Mouse (Mus musculus) hindbrain, postnatal 0 days (tissue): ENCODE results near the gene Ifi206. TPM values are rescaled to one million over a fixed set of nuclear protein-coding genes. Genes with fewer than 3 reads are reported as not detected.
"Not testable (repeated sequence)": the region's sequence is repeated elsewhere in the genome, so short reads cannot be mapped to it uniquely, and the experiment has no call there.

Experiments
- ATAC-seq: fragments of 200-750 bp; cut with Nextera tagmentation; 2 replicates; pipeline ENCODE4 v1.8.0; 2017; ENCODE audit warnings: mild to moderate bottlenecking, moderate TSS enrichment, moderate library complexity
- DNase-seq: peaks from one replicate; pipeline ENCODE4 v3.0.0-alpha.2; 2015; ENCODE audit warnings: low spot score
- H3K27ac ChIP-seq: fragments of 300-500 bp; sonication (generic); 2 replicates; pipeline ENCODE4 v1.5.1; 2014; ENCODE audit warnings: mild to moderate bottlenecking
- H3K27me3 ChIP-seq: fragments of 300-500 bp; sonication (generic); 2 replicates; pipeline ENCODE4 v1.6.1; 2014; ENCODE audit warnings: low read length, mixed read lengths; ENCODE audit not compliant: insufficient read depth
- H3K36me3 ChIP-seq: fragments of 300-500 bp; sonication (generic); 2 replicates; pipeline ENCODE4 v1.6.1; 2014; ENCODE audit warnings: low read length, mixed read lengths; ENCODE audit not compliant: insufficient read depth
- H3K4me1 ChIP-seq: fragments of 300-500 bp; sonication (generic); 2 replicates; pipeline ENCODE4 v1.6.1; 2014; ENCODE audit warnings: antibody characterized with exemption, low read length, mixed read lengths; ENCODE audit not compliant: insufficient read depth
- H3K4me2 ChIP-seq: fragments of 300-500 bp; sonication (generic); 2 replicates; pipeline ENCODE4 v1.6.1; 2014; ENCODE audit warnings: low read depth, mild to moderate bottlenecking, low read length, moderate library complexity, mixed read lengths
- H3K4me3 ChIP-seq: fragments of 300-500 bp; sonication (generic); 2 replicates; pipeline ENCODE4 v1.5.1; 2014; ENCODE audit warnings: low read length
- H3K9ac ChIP-seq: fragments of 300-500 bp; sonication (generic); replicated peaks from 2 replicates; pipeline ENCODE4 v1.6.1; 2014; ENCODE audit warnings: mild to moderate bottlenecking, low read length, moderate library complexity, mixed read lengths
- H3K9me3 ChIP-seq: fragments of 300-500 bp; sonication (generic); 2 replicates; pipeline ENCODE4 v1.6.1; 2016; ENCODE audit warnings: low read length, mixed read lengths
- CTCF ChIP-seq: IDR thresholded peaks from 2 replicates; pipeline ENCODE4 v1.5.1; 2016; ENCODE audit warnings: antibody characterized with exemption, control low read depth, low read depth
- WGBS: fragments of 180-500 bp; shearing (Covaris S2); extraction: QIAGEN DNeasy Blood & Tissue Kit; methylation state at CpG from one replicate; pipeline ENCODE4 v1.1.7; 2014; 5-methylcytosine and 5-hydroxymethylcytosine counted together
- polyA plus RNA-seq: library from polyadenylated mRNA; unstranded; fragments of >200 nt; fragmentation: Nextera tagmentation; extraction: Ambion mirVana; gene quantifications from 2 replicates; pipeline ENCODE4 v1.2.1, GENCODE M21; 2015
- total RNA-seq: library from RNA; depleted of rRNA; stranded (reverse); fragments of >200 nt; gene quantifications from 2 replicates; pipeline ENCODE4 v1.2.3, GENCODE M21; 2014; rRNA removed

Gene Ifi206
- total RNA-seq (0.07 and 0.21 TPM in 2 replicates), polyA plus RNA-seq (0.05 TPM in 1 of 2 replicates, not detected in the other)

GRCm38 (mm10) chr1:173490812-173491480 is at the start of gene Ifi206:
Gene Ifi206 (minus strand): TSS chr1:173491041.
- H3K27ac ChIP-seq, H3K27me3 ChIP-seq, H3K4me1 ChIP-seq, H3K4me3 ChIP-seq, H3K9me3 ChIP-seq, H3K9ac ChIP-seq, H3K36me3 ChIP-seq, DNase-seq, ATAC-seq, H3K4me2 ChIP-seq: not testable (repeated sequence)
- 85% methylated on average over 3 of the region's 3 CpGs for WGBS

GRCm38 (mm10) chr1:173535791-173536190 is 45.0 kb upstream of the Ifi206 start, which contains the start of gene Ifi214:
Gene Ifi214 (minus strand): TSS chr1:173535957.
- H3K27ac ChIP-seq, H3K27me3 ChIP-seq, DNase-seq, H3K9me3 ChIP-seq, H3K9ac ChIP-seq, H3K4me3 ChIP-seq, ATAC-seq, H3K4me1 ChIP-seq, H3K36me3 ChIP-seq, H3K4me2 ChIP-seq: not testable (repeated sequence)
- 87% methylated on average over 3 of the region's 3 CpGs for WGBS

GRCm38 (mm10) chr1:173521452-173521851 is 30.6 kb upstream of the Ifi206 start:
- Histone ChIP-seq H3K9ac (no peak overlapping the region), H3K36me3 (no peaks in the 10 kb centered on the region), H3K9me3 (no peaks in the 10 kb centered on the region), H3K4me1 (no peaks in the 10 kb centered on the region), H3K27ac (no peak overlapping the region), H3K27me3 (no peaks in the 10 kb centered on the region), H3K4me2 (no peak overlapping the region), H3K4me3 (no peak overlapping the region)
- ATAC-seq (no peak), DNase-seq (no peak)
- TF ChIP-seq CTCF: no peak

GRCm38 (mm10) chr1:173510595-173510994 is 19.8 kb upstream of the Ifi206 start:
- WGBS: 95% methylated on average over 2 of the region's 2 CpGs
- H3K9me3 ChIP-seq, H3K27ac ChIP-seq, H3K27me3 ChIP-seq, ATAC-seq, DNase-seq, H3K9ac ChIP-seq, H3K36me3 ChIP-seq, H3K4me3 ChIP-seq, H3K4me2 ChIP-seq, H3K4me1 ChIP-seq: not testable (repeated sequence)

- not testable (repeated sequence) for H3K36me3 ChIP-seq, H3K4me1 ChIP-seq, H3K9me3 ChIP-seq, H3K27me3 ChIP-seq, ATAC-seq, H3K27ac ChIP-seq, H3K4me2 ChIP-seq, DNase-seq, H3K4me3 ChIP-seq, H3K9ac ChIP-seq
Measured at GRCm38 (mm10) chr1:173491483-173491882, 642 bp upstream of the Ifi206 start.

GRCm38 (mm10) chr1:173481182-173481574 is 9.7 kb downstream of the Ifi206 start:
- WGBS: 84% methylated on average over 3 of the region's 3 CpGs

GRCm38 (mm10) chr1:173480399-173481181 is 10.3 kb downstream of the Ifi206 start:
- not testable (repeated sequence) for DNase-seq, H3K27ac ChIP-seq, H3K9me3 ChIP-seq, ATAC-seq, H3K27me3 ChIP-seq, H3K9ac ChIP-seq, H3K36me3 ChIP-seq, H3K4me3 ChIP-seq, H3K4me1 ChIP-seq, H3K4me2 ChIP-seq
- whole genome bisulfite sequencing: 93% methylated on average over 5 of the region's 5 CpGs

More at GRCm38 (mm10) chr1:173481182-173481574, 9.7 kb downstream of the Ifi206 start:
- not testable (repeated sequence) for H3K36me3 ChIP-seq, DNase-seq, H3K27me3 ChIP-seq, ATAC-seq, H3K4me3 ChIP-seq, H3K9me3 ChIP-seq, H3K4me1 ChIP-seq, H3K27ac ChIP-seq, H3K9ac ChIP-seq, H3K4me2 ChIP-seq
